Mouse (Mus musculus) embryonic fibroblast, embryonic 13.5 days (primary cell): ENCODE data around the gene Lrp5. TPM values are rescaled to one million over a fixed set of nuclear protein-coding genes. Genes with fewer than 3 reads are reported as not detected.
"Not testable (repeated sequence)": the region's sequence is repeated elsewhere in the genome, so short reads cannot be mapped to it uniquely, and the experiment has no call there.

ENCODE experiments used
- H3K27ac ChIP-seq: 2 replicates; pipeline ENCODE4 v1.5.1; 2012; ENCODE audit warnings: low read length, control low read depth, inconsistent platforms; ENCODE audit not compliant: insufficient read depth
- H3K4me1 ChIP-seq: 2 replicates; pipeline ENCODE4 v1.6.1; 2011; ENCODE audit warnings: low read length; ENCODE audit not compliant: control insufficient read depth, insufficient read depth
- H3K4me3 ChIP-seq: 2 replicates; pipeline ENCODE4 v1.5.1; 2011; ENCODE audit warnings: mild to moderate bottlenecking, control low read depth, low read length; ENCODE audit not compliant: insufficient read depth
- CTCF ChIP-seq: IDR thresholded peaks from 2 replicates; pipeline ENCODE4 v1.5.1; 2011; ENCODE audit warnings: mild to moderate bottlenecking, control low read depth, low read length, moderate library complexity, borderline replicate concordance; ENCODE audit not compliant: insufficient read depth
- POLR2A ChIP-seq: IDR thresholded peaks from 2 replicates; pipeline ENCODE4 v1.6.1; 2011; ENCODE audit warnings: low read depth, mild to moderate bottlenecking, control low read depth, low read length, moderate library complexity
- polyA plus RNA-seq: library from polyadenylated mRNA; stranded (reverse); fragments of >200 nt; gene quantifications from 2 replicates; pipeline ENCODE4 v1.2.4, GENCODE M21; 2011; ENCODE audit warnings: low read depth; ENCODE audit not compliant: missing spikeins, insufficient read length

Gene Lrp5
- polyA plus RNA-seq, 1 experiment, result 32.7 TPM

DNA sequence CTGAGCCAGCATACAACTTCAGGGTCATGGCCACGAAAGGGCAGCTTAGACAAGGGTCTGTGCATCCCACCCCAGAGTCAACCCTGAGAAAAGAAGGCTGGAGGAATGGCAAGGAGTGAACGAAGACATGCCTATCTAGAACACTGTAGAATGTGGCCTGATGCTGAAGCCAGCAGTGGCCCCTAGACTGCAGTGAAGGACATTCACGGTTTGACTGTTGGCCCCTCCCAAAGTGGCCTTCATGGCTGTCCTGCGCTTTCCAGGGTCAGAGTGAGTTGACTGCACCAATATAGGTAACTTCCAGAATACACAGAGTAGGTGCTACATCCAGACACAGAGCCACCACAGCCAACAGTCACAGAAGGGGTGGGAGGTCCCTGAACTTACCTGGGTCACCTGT lies 28.4 kb downstream of the Lrp5 start:
- Histone ChIP-seq H3K4me1 (no peaks in the 10 kb centered on the region), H3K27ac (no peak overlapping the region), H3K4me3 (no peak overlapping the region)
- TF ChIP-seq CTCF (no peak), POLR2A (no peak)

DNA sequence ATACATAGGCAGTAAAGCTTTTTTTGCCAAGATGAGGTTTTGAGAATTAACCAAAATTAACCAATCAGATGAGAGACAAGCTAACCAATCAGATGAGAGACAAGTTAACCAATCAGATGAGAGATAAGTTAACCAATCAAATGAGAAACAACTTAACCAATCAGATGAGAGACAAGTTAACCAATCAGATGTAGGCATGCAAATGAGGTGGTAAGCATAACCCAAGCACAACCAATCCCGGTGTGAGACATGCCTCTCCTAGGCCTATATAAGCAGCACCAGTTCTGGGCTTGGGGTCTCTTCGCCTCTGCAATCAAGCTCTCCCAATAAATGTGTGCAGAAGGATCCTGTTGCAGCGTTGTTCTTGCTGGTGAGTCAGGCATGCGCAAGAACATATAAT lies 29.3 kb downstream of the Lrp5 start:
- not testable (repeated sequence) for H3K27ac ChIP-seq, H3K4me3 ChIP-seq, H3K4me1 ChIP-seq

DNA sequence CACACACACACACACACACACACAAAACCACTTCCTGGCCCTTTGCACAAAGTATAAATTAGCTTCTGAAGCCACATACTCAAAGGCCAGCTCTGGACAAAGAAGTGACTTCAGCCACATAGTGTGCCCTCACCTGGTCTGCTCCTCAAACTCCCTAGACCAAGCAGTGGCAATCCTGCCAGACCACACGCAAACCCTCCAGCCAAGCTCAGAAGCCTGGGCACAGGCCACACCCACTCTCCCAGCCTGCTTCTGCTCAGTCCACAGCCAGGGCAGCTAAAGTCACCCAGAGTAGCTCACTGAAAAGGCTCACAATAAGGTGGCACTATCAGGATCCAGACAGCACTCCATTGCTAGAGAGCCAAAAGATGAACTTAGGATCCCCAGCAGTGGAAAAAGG lies 30.2 kb downstream of the Lrp5 start:
- Histone ChIP-seq H3K4me3 (no peak overlapping the region), H3K4me1 (no peaks in the 10 kb centered on the region), H3K27ac (no peak overlapping the region)
- TF ChIP-seq CTCF, result no peak
- TF ChIP-seq POLR2A, result no peak

DNA sequence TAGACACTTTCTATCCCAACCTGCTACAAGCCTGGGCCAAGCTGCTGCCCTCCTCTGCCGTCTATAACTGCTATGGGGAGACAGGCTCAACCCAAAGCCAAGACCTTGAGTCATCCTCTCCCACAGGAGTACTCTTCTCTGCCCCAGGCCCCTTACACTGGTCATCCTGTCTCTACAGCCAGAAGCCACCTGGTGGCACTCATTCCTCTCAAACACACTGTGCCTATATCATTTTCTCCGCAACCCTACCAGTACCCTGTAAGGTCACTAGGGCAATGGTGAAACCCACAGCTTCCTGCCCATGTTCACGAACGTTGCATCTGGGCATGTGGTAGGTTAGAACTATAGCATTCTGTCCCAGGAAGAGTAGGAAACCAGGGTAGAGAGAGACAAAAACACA lies 31.4 kb downstream of the Lrp5 start:
- TF ChIP-seq POLR2A, result no peak
- no peak for TF ChIP-seq CTCF
- Histone ChIP-seq H3K4me1 (no peaks in the 10 kb centered on the region), H3K4me3 (no peak overlapping the region), H3K27ac (no peak overlapping the region)

DNA sequence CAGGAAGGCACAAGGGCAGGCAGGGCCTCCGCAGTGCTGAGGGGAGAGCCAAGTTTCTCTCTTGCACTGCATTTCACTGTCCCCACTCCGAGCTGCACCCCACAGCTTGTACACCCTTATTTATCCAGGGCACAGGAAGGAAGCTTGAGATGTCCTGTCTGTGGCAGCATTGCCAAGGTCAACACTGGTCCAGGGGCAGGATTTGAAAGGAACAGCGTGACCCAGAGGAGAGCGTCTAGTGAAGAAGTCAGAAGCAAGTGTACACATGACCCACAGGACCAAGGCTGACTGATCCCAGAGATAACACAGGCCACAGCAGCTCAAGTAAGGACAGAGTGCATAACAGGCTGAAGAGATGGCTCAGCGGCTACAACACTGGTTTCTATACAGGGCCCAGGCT lies 32.3 kb downstream of the Lrp5 start:
- TF ChIP-seq CTCF (no peak), POLR2A (no peak)
- Histone ChIP-seq H3K4me3 (no peak overlapping the region), H3K4me1 (no peaks in the 10 kb centered on the region), H3K27ac (no peak overlapping the region)

DNA sequence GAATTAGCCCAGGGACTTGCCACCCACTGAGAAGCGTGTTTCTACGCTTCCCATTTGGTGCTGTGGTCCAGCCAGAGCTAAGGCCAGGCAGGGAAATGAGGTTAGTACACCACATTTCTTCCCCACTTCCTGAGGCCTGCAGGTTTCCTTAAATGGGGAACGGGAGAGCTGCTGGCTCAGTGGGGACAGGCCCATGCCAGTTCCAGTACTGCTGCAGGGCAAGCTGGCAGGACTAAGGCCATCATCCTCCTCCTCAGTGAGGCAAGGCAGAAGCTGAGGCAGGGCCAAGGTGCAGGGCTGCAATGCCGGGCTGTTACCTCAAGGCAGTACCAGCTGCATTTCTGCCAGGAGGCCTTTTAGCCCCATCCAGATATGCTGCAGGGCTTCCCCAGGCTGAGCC lies 32.9 kb downstream of the Lrp5 start:
- TF ChIP-seq CTCF (no peak), POLR2A (no peak)
- H3K4me1 ChIP-seq, result no peaks in the 10 kb centered on the region
- no peak overlapping the region for H3K4me3 ChIP-seq
- H3K27ac ChIP-seq, result no peak overlapping the region

DNA sequence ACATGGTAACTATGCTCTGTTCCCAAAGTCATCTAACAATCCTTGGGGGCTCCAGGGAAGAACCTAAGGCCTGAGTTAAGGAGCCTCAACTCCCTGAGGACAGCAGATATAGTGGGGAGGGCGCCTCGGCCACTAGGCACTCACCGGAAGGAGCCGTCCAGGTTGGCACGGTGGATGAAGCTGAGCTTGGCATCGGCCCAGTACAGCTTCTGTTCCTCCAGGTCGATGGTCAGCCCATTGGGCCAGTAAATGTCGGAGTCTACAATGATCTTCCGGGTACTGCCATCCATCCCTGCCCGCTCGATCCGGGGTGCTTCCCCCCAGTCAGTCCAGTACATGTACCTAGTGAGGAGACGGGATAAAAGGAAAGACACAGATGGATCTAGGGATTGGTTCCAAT lies 34.4 kb downstream of the Lrp5 start:
- Histone ChIP-seq H3K27ac (no peak overlapping the region), H3K4me3 (no peak overlapping the region), H3K4me1 (no peaks in the 10 kb centered on the region)
- TF ChIP-seq POLR2A (no peak), CTCF (no peak)

DNA sequence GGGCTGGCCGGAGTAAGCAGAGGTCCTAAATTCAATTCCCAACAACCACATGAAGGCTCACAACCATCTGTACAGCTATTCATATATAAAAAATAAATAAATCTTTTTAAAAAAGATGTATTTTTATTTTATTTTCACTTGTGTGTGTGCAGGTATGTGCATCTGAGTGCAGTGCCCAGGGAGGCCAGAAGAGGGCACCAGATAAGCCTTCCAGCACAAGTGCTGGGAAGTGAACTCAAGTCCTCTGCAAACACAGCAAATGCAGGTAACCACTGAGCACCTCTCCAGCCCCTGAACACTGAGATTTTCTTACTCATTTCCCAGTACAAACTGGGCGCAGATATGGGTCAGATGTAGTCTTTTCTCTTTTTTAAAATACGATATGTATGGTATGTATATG lies 35.1 kb downstream of the Lrp5 start:
- Histone ChIP-seq H3K4me1 (no peaks in the 10 kb centered on the region), H3K27ac (no peak overlapping the region), H3K4me3 (no peak overlapping the region)
- TF ChIP-seq CTCF (peak; percentile 19; the same call in 1 of the 2 replicates), POLR2A (no peak)

DNA sequence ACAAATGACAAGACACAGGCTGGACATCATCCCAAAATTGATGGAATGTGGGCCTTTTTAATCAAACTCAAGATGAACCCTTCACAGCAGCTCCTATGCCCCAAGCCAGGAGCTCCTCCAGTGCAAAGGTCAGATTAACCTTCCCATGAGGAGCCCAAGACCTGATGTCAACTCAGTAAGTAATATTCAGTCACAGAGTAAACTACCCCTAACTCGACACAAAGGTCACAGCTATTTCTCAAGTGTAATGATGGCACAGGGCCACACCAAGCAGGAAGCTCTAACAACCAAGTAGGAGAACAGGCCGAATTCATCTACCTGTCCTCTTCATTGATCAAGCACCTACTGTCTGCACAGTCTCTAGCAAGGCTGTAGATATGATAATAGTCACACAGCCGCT lies 35.9 kb downstream of the Lrp5 start:
- Histone ChIP-seq H3K4me3 (no peak overlapping the region), H3K27ac (no peak overlapping the region), H3K4me1 (no peaks in the 10 kb centered on the region)
- TF ChIP-seq CTCF (no peak), POLR2A (no peak)

DNA sequence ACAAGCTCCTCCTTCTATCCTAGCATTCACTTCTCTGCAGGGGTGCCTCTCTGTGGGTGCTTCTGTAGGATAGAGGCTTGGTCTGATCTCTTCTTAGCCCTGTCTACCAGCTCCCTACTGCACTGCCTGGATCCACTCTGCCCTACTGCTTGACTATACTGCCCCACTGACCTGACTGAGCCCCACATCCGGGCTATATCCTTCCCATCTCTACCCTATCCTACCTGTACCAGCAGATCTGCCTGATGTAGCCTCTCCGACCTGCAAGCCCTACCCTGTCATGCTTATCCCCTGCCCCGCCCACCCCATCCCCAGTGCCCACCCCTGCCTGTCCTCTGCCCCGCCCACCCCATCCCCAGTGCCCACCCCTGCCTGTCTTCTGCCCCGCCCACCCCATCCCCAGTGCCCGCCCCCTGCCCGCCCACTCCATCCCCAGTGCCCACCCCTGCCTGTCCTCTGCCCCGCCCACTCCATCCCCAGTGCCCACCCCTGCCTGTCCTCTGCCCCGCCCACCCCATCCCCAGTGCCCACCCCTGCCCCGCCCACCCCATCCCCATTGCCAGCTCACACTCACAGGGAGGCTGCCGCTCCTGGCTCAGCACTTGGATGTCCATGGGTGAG lies 37.4 kb downstream of the Lrp5 start:
- no peak for TF ChIP-seq POLR2A
- Histone ChIP-seq H3K27ac (no peak overlapping the region), H3K4me1 (no peaks in the 10 kb centered on the region), H3K4me3 (no peak overlapping the region)

DNA sequence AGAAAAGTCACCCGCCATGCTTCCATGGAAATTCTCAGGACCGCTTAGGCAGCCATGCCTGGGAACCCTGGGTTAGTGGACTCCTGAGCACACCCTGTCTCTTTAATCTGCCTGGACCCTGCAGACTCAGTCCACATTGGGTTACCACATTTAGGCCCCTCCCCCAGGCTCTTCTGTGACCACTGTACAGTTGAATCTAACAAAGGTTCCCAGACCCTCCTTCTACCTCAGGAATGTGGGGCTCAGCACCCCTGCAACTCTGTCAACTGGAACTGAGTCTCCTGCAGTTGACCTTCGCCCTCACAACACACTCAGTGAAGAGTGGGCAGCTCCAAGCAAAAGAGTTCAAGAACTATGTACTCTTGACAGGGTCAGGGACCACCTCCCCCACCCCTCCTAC lies 38.4 kb downstream of the Lrp5 start:
- TF ChIP-seq CTCF (no peak), POLR2A (no peak)
- Histone ChIP-seq H3K4me3 (no peak overlapping the region), H3K4me1 (no peaks in the 10 kb centered on the region), H3K27ac (no peak overlapping the region)
